Mouse (Mus musculus): ENCODE data around the gene Gm17334.

DNA sequence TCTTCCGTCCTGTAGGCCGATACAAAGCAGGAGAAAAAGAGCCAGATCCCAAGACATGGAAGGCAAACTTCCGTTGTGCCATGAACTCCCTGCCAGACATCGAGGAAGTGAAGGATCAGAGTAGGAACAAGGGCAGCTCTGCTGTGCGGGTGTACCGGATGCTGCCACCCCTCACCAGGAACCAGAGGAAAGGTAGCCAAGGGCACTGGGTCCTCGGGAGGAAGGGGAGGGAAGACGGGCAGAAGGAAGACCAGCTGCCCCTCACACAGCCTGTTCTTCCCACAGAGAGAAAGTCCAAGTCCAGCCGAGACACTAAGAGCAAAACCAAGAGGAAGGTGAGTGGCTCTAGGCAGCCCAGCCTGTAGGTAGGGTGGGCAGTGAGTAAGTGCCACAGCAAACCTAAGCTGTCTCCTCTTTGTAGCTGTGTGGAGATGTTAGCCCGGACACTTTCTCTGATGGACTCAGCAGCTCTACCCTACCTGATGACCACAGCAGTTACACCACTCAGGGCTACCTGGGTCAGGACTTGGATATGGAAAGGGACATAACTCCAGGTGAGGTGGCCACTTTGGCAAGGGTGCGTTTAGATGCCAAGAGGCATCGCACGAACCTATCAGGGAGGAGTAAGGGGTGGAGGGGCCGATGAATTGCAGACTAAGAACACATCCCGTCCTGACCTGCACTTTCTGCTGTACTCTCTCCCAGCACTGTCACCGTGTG is 814 bp upstream of the Gm17334 start:
- TF ChIP-seq CTCF (IDR thresholded peaks at IDR 0.05; ENCODE audit: borderline replicate concordance, control insufficient read depth, extremely low read depth, insufficient read depth, low read length, poor library complexity): no peak
- TF ChIP-seq POLR2A (IDR thresholded peaks at IDR 0.05; ENCODE audit: control insufficient read depth, extremely low read depth, insufficient read depth, low read length, poor library complexity): no peak

All from thymus, adult 2 months (tissue).